Mouse (Mus musculus): ENCODE measurements around the gene Atp2b4.

The Atp2b4 gene

GRCm38 (mm10) chr1:133650288-133651055 lies 150.4 kb downstream of the Atp2b4 start:
- DNase-seq = no peak
